Mouse (Mus musculus) B cell, adult 62 days (primary cell): ENCODE measurements around the gene Gltpd2. TPM values are rescaled to one million over a fixed set of nuclear protein-coding genes. Genes with fewer than 3 reads are reported as not detected.

Experiments used
- total RNA-seq: library from RNA; stranded (reverse); gene quantifications from 4 replicates; pipeline ENCODE4 v1.2.4, GENCODE M21; 2023

The Gltpd2 gene
- total RNA-seq, result not detected in 4 replicates

DNA sequence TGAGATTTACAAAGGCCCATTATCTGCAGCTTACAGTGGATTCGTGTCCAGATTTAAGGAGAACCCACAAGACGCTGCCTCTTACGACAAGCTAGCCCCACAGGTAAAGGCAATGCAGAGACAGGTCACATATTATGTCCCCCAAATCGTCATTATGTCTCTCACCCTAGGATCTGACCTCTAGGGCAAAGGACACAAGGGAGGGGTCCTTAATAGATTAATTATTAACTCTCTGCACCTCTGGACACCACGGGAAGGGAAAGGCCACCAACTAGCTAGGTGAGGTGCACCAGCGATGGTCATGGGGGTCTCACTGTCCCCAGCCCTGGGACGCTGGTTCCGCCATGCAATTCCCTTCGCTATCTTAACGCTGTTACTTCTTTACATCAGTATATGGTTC lies at the start of gene Gltpd2:
TSS of gene Gltpd2 (plus strand) at position 274 of the 400 bp plus-strand sequence.

DNA sequence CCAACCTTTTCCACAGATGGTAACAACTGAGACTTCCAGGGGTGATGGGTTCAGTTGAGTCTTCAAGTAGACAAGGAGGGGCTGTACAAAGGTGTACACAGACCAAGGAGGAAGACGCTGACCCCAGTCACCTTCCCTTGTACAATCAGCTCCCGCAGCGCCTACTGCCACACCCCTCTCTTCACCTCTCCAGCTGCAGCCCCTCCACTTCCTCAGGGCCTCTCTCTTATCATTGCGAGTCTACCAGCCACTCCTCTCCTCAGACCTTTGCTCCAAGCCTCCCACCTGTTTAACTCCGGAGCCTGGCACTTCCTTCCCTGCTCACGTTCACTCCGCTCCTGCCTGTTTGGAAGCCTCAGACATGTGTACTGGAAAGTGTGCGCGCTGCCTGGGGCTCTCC lies 14.0 kb upstream of the Gltpd2 start, which contains the start of gene Tm4sf5:
TSS of gene Tm4sf5 (plus strand) at position 275 of the 400 bp plus-strand sequence.

DNA sequence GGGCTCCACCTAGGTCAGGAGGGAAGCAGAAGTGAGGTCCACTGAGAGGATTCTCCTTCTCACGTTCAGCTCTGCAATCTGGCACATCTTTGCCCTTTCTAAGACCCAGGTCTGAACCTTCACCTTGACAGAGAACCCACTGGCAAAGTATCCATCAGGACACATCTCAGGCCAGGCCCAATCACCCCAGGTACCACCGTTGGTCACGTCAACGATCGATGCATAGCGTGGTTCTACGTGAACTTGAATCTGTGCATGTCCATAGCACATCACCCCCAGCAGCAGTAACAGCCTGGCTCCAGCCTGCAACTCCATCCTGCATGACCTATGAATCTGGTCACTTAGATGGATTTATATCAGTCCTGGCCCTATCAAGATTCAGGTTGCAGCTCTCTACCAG lies 4.7 kb upstream of the Gltpd2 start, which contains the start of gene Vmo1:
TSS of gene Vmo1 (minus strand) at position 329 of the 400 bp plus-strand sequence.

DNA sequence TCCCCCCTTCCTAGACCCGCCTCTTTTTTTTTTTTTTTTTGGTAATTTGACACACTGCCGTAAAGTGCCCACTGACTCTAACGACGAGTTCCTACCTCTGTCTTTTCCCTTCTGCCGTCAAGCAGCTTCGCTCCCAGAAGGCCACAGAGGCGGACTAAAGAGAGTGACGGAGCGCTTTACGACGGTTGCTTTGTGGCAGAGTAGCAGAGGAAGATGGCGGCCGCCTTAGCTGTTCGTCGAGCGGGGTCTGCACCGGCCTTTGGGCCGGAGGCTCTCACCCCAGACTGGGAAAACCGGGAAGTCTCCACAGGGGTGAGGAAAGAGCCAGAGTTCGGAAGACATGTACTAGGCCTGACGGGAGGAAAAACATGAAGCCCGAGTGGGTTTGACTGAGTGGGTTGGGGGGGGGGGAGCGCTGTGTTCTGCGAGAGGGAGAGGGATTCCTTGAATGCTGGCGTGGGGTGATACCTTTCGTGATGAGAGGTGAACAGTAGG lies 6.2 kb downstream of the Gltpd2 start, which contains the start of gene Psmb6:
TSS of gene Psmb6 (plus strand) at position 184 of the 495 bp plus-strand sequence.

DNA sequence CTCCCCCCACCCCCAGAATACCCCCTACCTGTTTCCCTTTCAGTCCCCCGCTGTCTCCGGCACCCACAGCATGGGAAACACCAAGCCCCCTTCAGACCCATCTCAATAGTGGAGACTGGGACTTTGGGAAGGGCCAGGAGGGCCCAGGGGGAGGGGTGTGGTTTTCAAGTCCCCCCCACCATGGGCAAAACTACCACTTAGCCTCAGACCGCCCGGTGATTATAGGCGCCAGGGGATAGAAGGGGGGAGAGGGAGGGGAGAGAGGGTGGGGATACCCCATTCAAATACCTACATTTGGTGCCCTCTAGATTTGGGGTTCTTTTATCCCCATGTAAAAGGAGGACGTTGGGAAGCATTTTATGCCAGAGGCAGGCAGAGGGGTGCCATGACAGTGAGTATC lies 13.8 kb downstream of the Gltpd2 start, which contains the start of gene Gm40193:
TSS of gene Gm40193 (minus strand) at position 101 of the 400 bp plus-strand sequence.

DNA sequence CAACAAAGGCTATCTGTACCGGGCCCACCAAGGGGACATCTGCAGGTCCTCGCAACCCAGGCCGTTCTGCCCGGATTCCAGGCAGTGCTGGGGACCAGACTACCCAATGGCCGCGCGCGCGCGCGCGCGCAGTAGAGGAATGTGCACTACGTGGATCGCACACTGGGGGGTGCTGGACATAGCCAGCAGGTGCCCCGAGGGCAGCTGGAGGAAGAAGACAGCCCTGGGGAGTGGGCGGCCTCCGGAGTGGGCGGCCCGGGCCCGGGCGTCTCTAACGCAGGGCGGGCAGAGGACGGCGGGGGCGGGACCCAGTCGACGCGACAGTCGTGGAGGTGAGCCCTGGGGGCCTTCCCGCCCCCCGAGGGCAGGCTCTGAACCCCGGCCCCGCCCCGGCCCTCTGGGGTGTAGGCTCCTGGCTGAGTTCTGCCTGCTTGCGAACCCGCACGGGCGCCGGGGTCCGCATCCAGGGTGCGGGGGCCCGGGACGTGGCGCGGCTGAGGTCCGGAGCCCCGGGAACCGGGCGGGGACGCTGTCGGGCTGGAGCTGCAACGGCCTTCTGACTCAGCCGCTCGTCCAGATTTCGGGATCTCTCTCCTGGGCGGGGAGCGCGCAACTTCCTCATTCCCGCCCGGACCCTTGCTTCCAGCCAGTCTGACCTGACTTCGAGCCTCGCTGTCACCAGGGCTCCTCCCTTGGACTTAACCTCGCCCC lies 21.0 kb downstream of the Gltpd2 start, which contains the start of gene Pld2:
TSS of gene Pld2 (plus strand) at position 188 of the 711 bp plus-strand sequence.

DNA sequence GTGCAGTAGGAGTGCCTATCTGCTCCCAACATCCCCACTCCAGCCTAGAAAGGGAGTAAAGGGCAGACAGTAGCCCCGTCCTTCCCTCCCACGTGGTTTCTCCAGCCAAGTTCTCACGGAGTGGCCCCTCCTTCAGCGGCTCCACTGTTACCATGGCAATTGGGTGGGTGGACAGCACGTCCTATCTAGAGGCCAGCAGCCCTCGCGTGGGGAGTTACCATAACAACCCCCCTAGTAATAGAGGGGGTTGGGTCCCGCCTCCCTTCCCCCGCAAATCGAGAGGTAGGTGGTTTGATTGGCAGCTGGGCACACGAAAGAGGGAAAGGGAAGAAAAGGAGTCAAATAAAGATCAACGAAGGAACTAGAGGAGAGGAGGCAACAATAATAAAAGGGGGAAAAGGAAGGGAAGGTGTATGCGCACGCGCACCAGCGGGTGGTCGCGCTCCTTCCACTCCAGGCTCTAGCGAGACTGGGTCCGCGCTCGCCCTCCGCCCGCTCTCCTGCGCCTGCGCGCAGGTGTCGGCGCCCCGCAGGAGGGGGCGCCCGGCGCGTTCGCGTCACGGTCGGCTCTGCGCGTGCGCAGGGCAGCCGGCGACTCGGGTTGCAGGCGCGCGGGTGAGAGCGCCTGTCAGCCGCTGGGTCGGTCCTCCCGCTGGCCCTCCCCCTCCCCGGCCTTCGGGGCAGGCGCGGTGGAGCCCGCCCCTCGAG lies 43.4 kb downstream of the Gltpd2 start, which contains the start of gene Mink1:
TSS of gene Mink1 (plus strand) at position 595 of the 708 bp plus-strand sequence.

Other genes with a start within 250 kb of the Gltpd2 start
- gene Alox12e, start 196.6 kb upstream of the Gltpd2 start, total RNA-seq, result not detected in 4 replicates
- gene Alox15, start 167.2 kb upstream of the Gltpd2 start, total RNA-seq, result 2.2 TPM in 1 of 4 replicates, not detected in the others
- gene Pelp1, start 109.2 kb upstream of the Gltpd2 start, total RNA-seq, result 26.2 to 28.3 TPM (median 27.4 TPM) in 4 replicates
- 96.8 to 105 TPM (median 102 TPM) in 4 replicates for gene Arrb2, start 86.6 kb upstream of the Gltpd2 start, total RNA-seq
- 41.2 to 54.4 TPM (median 43.1 TPM) in 4 replicates for gene Med11, start 67.3 kb upstream of the Gltpd2 start, total RNA-seq
- gene Zmynd15, start 59.8 kb upstream of the Gltpd2 start, total RNA-seq, result 0.41 to 3.1 TPM (median 0.87 TPM) in 4 replicates
- 8.6 to 11.2 TPM (median 9.8 TPM) in 4 replicates for gene Cxcl16, start 59.2 kb upstream of the Gltpd2 start, total RNA-seq
- not detected in 4 replicates for gene Tm4sf5, start 14.0 kb upstream of the Gltpd2 start, total RNA-seq
- not detected in 4 replicates for gene Vmo1, start 4.6 kb upstream of the Gltpd2 start, total RNA-seq
- gene Psmb6, start 6.2 kb downstream of the Gltpd2 start, total RNA-seq, result 123 to 130 TPM (median 128 TPM) in 4 replicates
- not detected in 4 replicates for gene Gm40193, start 13.7 kb downstream of the Gltpd2 start, total RNA-seq
- 3.6 to 6.9 TPM (median 4.8 TPM) in 4 replicates for gene Pld2, start 20.9 kb downstream of the Gltpd2 start, total RNA-seq
- 83.2 to 99.3 TPM (median 92.6 TPM) in 4 replicates for gene Mink1, start 43.7 kb downstream of the Gltpd2 start, total RNA-seq
- not detected in 4 replicates for gene 4930544D05Rik, start 96.7 kb downstream of the Gltpd2 start, total RNA-seq
- 2.2 TPM in 1 of 4 replicates, not detected in the others for gene Chrne, start 100.0 kb downstream of the Gltpd2 start, total RNA-seq
- not detected in 4 replicates for gene Gp1ba, start 119.9 kb downstream of the Gltpd2 start, total RNA-seq
- gene Rnf167, start 128.0 kb downstream of the Gltpd2 start, total RNA-seq, result 191 to 209 TPM (median 198 TPM) in 4 replicates
- gene Slc25a11, start 128.3 kb downstream of the Gltpd2 start, total RNA-seq, result 63.0 to 77.8 TPM (median 66.3 TPM) in 4 replicates
- 1,311 to 1,415 TPM (median 1,337 TPM) in 4 replicates for gene Pfn1, start 135.4 kb downstream of the Gltpd2 start, total RNA-seq
- 27.9 to 35.0 TPM (median 31.9 TPM) in 4 replicates for gene Eno3, start 138.0 kb downstream of the Gltpd2 start, total RNA-seq
- gene Spag7, start 150.2 kb downstream of the Gltpd2 start, total RNA-seq, result 34.1 to 44.3 TPM (median 40.2 TPM) in 4 replicates
- gene Camta2, start 168.9 kb downstream of the Gltpd2 start, total RNA-seq, result 60.2 to 85.3 TPM (median 65.6 TPM) in 4 replicates
- gene Inca1, start 181.0 kb downstream of the Gltpd2 start, total RNA-seq, result 1.4 to 2.5 TPM (median 2.2 TPM) in 4 replicates
- gene Kif1c, start 181.4 kb downstream of the Gltpd2 start, total RNA-seq, result 27.1 to 33.9 TPM (median 29.3 TPM) in 4 replicates
- 1.9 to 2.7 TPM (median 2.2 TPM) in 4 replicates for gene Zfp3, start 245.0 kb downstream of the Gltpd2 start, total RNA-seq